Mouse (Mus musculus): ENCODE data around the gene Ankrd33. TPM values are rescaled to one million over a fixed set of nuclear protein-coding genes. Genes with fewer than 3 reads are reported as not detected.

Gene Ankrd33
- polyA plus RNA-seq, 1 experiment from 2014 or later: not detected

Other genes starting within 250 kb of the Ankrd33 start
- gene Scn8a, start 245.9 kb upstream of the Ankrd33 start, polyA plus RNA-seq (2016; fragmentation: Nextera tagmentation; extraction: Ambion mirVana): 10.7 and 11.7 TPM in 2 replicates
- not detected in 2 replicates for gene Gm47841, start 68.4 kb upstream of the Ankrd33 start, polyA plus RNA-seq (2016; fragmentation: Nextera tagmentation; extraction: Ambion mirVana)
- 0.36 and 0.38 TPM in 2 replicates for gene Fignl2, start 37.2 kb upstream of the Ankrd33 start, polyA plus RNA-seq (2016; fragmentation: Nextera tagmentation; extraction: Ambion mirVana)
- 10.8 and 11.3 TPM in 2 replicates for gene Acvrl1, start 12.8 kb downstream of the Ankrd33 start, polyA plus RNA-seq (2016; fragmentation: Nextera tagmentation; extraction: Ambion mirVana)
- gene Acvr1b, start 58.3 kb downstream of the Ankrd33 start, polyA plus RNA-seq (2016; fragmentation: Nextera tagmentation; extraction: Ambion mirVana): 7.5 and 8.2 TPM in 2 replicates
- gene Grasp, start 108.4 kb downstream of the Ankrd33 start, polyA plus RNA-seq (2016; fragmentation: Nextera tagmentation; extraction: Ambion mirVana): 9.5 and 10.7 TPM in 2 replicates
- 8.2 and 8.7 TPM in 2 replicates for gene Nr4a1, start 138.5 kb downstream of the Ankrd33 start, polyA plus RNA-seq (2016; fragmentation: Nextera tagmentation; extraction: Ambion mirVana)
- 61.7 and 64.5 TPM in 2 replicates for gene Atg101, start 168.5 kb downstream of the Ankrd33 start, polyA plus RNA-seq (2016; fragmentation: Nextera tagmentation; extraction: Ambion mirVana)
- 1.0 and 1.1 TPM in 2 replicates for gene 6030408B16Rik, start 177.5 kb downstream of the Ankrd33 start, polyA plus RNA-seq (2016; fragmentation: Nextera tagmentation; extraction: Ambion mirVana)